ENCODE assay signal across 9 mouse cellular contexts in genomic region chr9:115314556-115314955, GRCm38 (mm10). TPM values are rescaled to one million over a fixed set of nuclear protein-coding genes. Genes with fewer than 3 reads are reported as not detected.
A peak's percentile ranks its signal among the peaks of the same experiment; 100 is the strongest.
DNase-seq lines count a peak whose midpoint lies in the region; ATAC-seq lines count a peak whose summit lies in the region.
"Had no signal": no experiment of that assay in that cellular context is flagged by ENCODE, and none has a peak within 500 bp of the region (broad histone marks: within the 10 kb centered on the region; RNA-seq: fewer than 3 reads in every experiment).

No protein-coding gene starts in this region.

- H3K27ac ChIP-seq in heart, embryonic 10.5 days = peak overlapping the region; percentile 82
- no peak overlapping the region for H3K27ac ChIP-seq in embryonic facial prominence, embryonic 11.5 days (replicated peaks; ENCODE audit: low read depth, low read length)
- no peak overlapping the region for H3K27ac ChIP-seq in intestine, embryonic 15.5 days
- H3K27ac ChIP-seq in midbrain, embryonic 12.5 days (replicated peaks) = 0 out of 2 replicates have a peak overlapping the region, but pooled peaks have one; percentile 12

- H3K27me3 ChIP-seq in heart, embryonic 10.5 days (ENCODE audit: insufficient read depth, poor library complexity, severe bottlenecking) = 0 out of 2 replicates have a peak, but pooled peaks cover 3% of the 10 kb centered on the region
- H3K27me3 ChIP-seq in embryonic facial prominence, embryonic 11.5 days (ENCODE audit: control insufficient read depth, insufficient read depth, low read length) = no peaks in the 10 kb centered on the region
- no peaks in the 10 kb centered on the region for H3K27me3 ChIP-seq in intestine, embryonic 15.5 days (replicated peaks)
- peaks cover 5% of the 10 kb centered on the region; the same call in 1 of the 2 replicates for H3K27me3 ChIP-seq in midbrain, embryonic 12.5 days

- peak overlapping the region; percentile 17; the same call in 1 of the 2 replicates for H3K4me2 ChIP-seq in embryonic facial prominence, embryonic 11.5 days (ENCODE audit: low read depth, low read length)
- peak overlapping the region; percentile 50 for H3K4me2 ChIP-seq in intestine, embryonic 15.5 days (replicated peaks)
- peak overlapping the region; percentile 41 for H3K4me2 ChIP-seq in midbrain, embryonic 12.5 days (replicated peaks)

- no peak for ATAC-seq in embryonic facial prominence, embryonic 11.5 days (replicated peaks; ENCODE audit: insufficient number of reproducible peaks, low FRiP score, low TSS enrichment, low read depth)
- no peak for ATAC-seq in intestine, embryonic 15.5 days
- ATAC-seq in midbrain, embryonic 12.5 days (ENCODE audit: low FRiP score, low read depth) = no peak
- no peak for ATAC-seq in CD4-positive, CD25-positive, alpha-beta regulatory T cell, adult 4 months

- no peaks in the 10 kb centered on the region for H3K36me3 ChIP-seq in heart, embryonic 10.5 days
- H3K36me3 ChIP-seq in embryonic facial prominence, embryonic 11.5 days (replicated peaks; ENCODE audit: control insufficient read depth, insufficient read depth, low read depth, low read length) = no peaks in the 10 kb centered on the region
- no peaks in the 10 kb centered on the region for H3K36me3 ChIP-seq in intestine, embryonic 15.5 days
- H3K36me3 ChIP-seq in midbrain, embryonic 12.5 days = no peaks in the 10 kb centered on the region

- WGBS in heart, embryonic 10.5 days = 5% methylated on average over 10 of the region's 10 CpGs
- 6% methylated on average over 10 of the region's 10 CpGs for WGBS in embryonic facial prominence, embryonic 11.5 days
- WGBS in intestine, embryonic 15.5 days = 14% methylated on average over 10 of the region's 10 CpGs
- WGBS in midbrain, embryonic 12.5 days = 11% methylated on average over 10 of the region's 10 CpGs

- intact Hi-C loops in heart, postnatal 14 days (cut with DNase I) = no loop called here

- H3K4me3 ChIP-seq in heart, embryonic 10.5 days = peak overlapping the region; percentile 52
- H3K4me3 ChIP-seq in embryonic facial prominence, embryonic 11.5 days (ENCODE audit: low read depth, low read length) = no peak overlapping the region
- no peak overlapping the region; the same call in 1 of the 2 replicates for H3K4me3 ChIP-seq in intestine, embryonic 15.5 days (replicated peaks)
- peak overlapping the region; percentile 22; the same call in 1 of the 2 replicates for H3K4me3 ChIP-seq in midbrain, embryonic 12.5 days

- peaks cover 7% of the 10 kb centered on the region; the same call in 1 of the 2 replicates for H3K4me1 ChIP-seq in heart, embryonic 10.5 days
- no peaks in the 10 kb centered on the region for H3K4me1 ChIP-seq in embryonic facial prominence, embryonic 11.5 days (ENCODE audit: control insufficient read depth, insufficient read depth, low read length)
- H3K4me1 ChIP-seq in intestine, embryonic 15.5 days (replicated peaks) = no peaks in the 10 kb centered on the region
- no peaks in the 10 kb centered on the region for H3K4me1 ChIP-seq in midbrain, embryonic 12.5 days

- H3K9me3 ChIP-seq in heart, embryonic 10.5 days = no peaks in the 10 kb centered on the region
- no peaks in the 10 kb centered on the region; the same call in 1 of the 2 replicates for H3K9me3 ChIP-seq in embryonic facial prominence, embryonic 11.5 days (replicated peaks; ENCODE audit: control insufficient read depth, low read length)
- H3K9me3 ChIP-seq in intestine, embryonic 15.5 days = no peaks in the 10 kb centered on the region
- peaks cover 12% of the 10 kb centered on the region; the same call in 1 of the 2 replicates for H3K9me3 ChIP-seq in midbrain, embryonic 12.5 days

- DNase-seq in heart, embryonic 10.5 days (ENCODE audit: low spot score) = peak; percentile 84
- no peak for DNase-seq in heart, postnatal 14 days
- DNase-seq in embryonic facial prominence, embryonic 11.5 days (ENCODE audit: low spot score) = peak; percentile 58
- no peak for DNase-seq in thymus, postnatal 36 days
- DNase-seq in layer of hippocampus, adult 9-11 months = no peak
- DNase-seq: B cell, adult 2 months had no signal

- no peak overlapping the region for H3K9ac ChIP-seq in embryonic facial prominence, embryonic 11.5 days (replicated peaks; ENCODE audit: low read length)
- no peak overlapping the region for H3K9ac ChIP-seq in intestine, embryonic 15.5 days
- no peak overlapping the region for H3K9ac ChIP-seq in midbrain, embryonic 12.5 days (replicated peaks)

RNA-seq across cellular contexts. Expression of gene Stt3b, which starts 4.3 kb away (rescaled TPM):
- 101 TPM in 2 replicates for polyA plus RNA-seq in heart, embryonic 10.5 days (2016; fragmentation: Nextera tagmentation; extraction: Ambion mirVana)
- 10 to 100 TPM; 58.4 to 61.7 TPM for total RNA-seq in heart, postnatal 14 days (2021)
- 111 and 118 TPM in 2 replicates for polyA plus RNA-seq in embryonic facial prominence, embryonic 11.5 days (2014; fragmentation: Nextera tagmentation; extraction: Ambion mirVana)
- polyA plus RNA-seq in intestine, embryonic 15.5 days (2015; fragmentation: Nextera tagmentation; extraction: Ambion mirVana) = 128 TPM in 2 replicates
- 104 and 110 TPM in 2 replicates for polyA plus RNA-seq in midbrain, embryonic 12.5 days (2016; fragmentation: Nextera tagmentation; extraction: Ambion mirVana)
- 10 to 100 TPM in 1 of 2 experiments, 1 to 10 TPM in 1; 7.3 to 15.2 TPM for polyA plus RNA-seq in CD4-positive, CD25-positive, alpha-beta regulatory T cell, adult 4 months (2017; shearing (Covaris generic))

Comparison
In these comparisons a context has a peak if more than half of its experiments do, and no peak if none do; other contexts are left out.
1. DNase-seq: peak in heart, embryonic 10.5 days (single experiment) and embryonic facial prominence, embryonic 11.5 days (single experiment); none in heart, postnatal 14 days (0 of 2), thymus, postnatal 36 days (0 of 2) and layer of hippocampus, adult 9-11 months (single experiment).
2. H3K27ac ChIP-seq: peak in heart, embryonic 10.5 days (single experiment) and midbrain, embryonic 12.5 days (single experiment); none in embryonic facial prominence, embryonic 11.5 days (single experiment) and intestine, embryonic 15.5 days (single experiment).
3. H3K4me3 ChIP-seq: peak in heart, embryonic 10.5 days (single experiment) and midbrain, embryonic 12.5 days (single experiment); none in embryonic facial prominence, embryonic 11.5 days (single experiment) and intestine, embryonic 15.5 days (single experiment).
4. Peak in every context shown above with its lines, with median percentiles within 50 percentile points of each other: H3K4me2 ChIP-seq.